Mouse (Mus musculus) G1E (cell line): ENCODE results near the gene Pcsk4. TPM values are rescaled to one million over a fixed set of nuclear protein-coding genes. Genes with fewer than 3 reads are reported as not detected.

Experiments used
- ATAC-seq: 2 replicates; pipeline ENCODE4 v1.8.0; 2016; ENCODE audit warnings: mild to moderate bottlenecking; ENCODE audit not compliant: insufficient number of reproducible peaks, poor library complexity, low FRiP score, severe bottlenecking; ENCODE audit errors: extremely low read depth
- DNase-seq: peaks from one replicate; pipeline ENCODE4 v3.0.0; 2012; ENCODE audit warnings: low spot score
- H3K27me3 ChIP-seq: 2 replicates; pipeline ENCODE4 v1.6.1; 2012; ENCODE audit warnings: mild to moderate bottlenecking, low read length, inconsistent platforms; ENCODE audit not compliant: insufficient read depth
- H3K36me3 ChIP-seq: replicated peaks from 2 replicates; pipeline ENCODE3; 2012; ENCODE audit warnings: mild to moderate bottlenecking, inconsistent platforms
- H3K4me1 ChIP-seq: 2 replicates; pipeline ENCODE4 v1.6.1; 2012; ENCODE audit warnings: low read depth, low read length, inconsistent platforms, mixed read lengths; ENCODE audit not compliant: insufficient read depth
- H3K4me3 ChIP-seq: 2 replicates; pipeline ENCODE4 v1.5.1; 2012; ENCODE audit warnings: low read depth, mild to moderate bottlenecking, inconsistent platforms, low read length, moderate library complexity, mixed read lengths
- H3K9me3 ChIP-seq: replicated peaks from 2 replicates; pipeline ENCODE4 v1.6.1; 2012; ENCODE audit warnings: inconsistent platforms
- CTCF ChIP-seq: IDR thresholded peaks from 2 replicates; pipeline ENCODE4 v1.5.1; 2012; ENCODE audit warnings: low read depth, low read length, inconsistent platforms, mixed read lengths
- GATA1 ChIP-seq: IDR thresholded peaks from 2 replicates; pipeline ENCODE4 v1.6.1; 2012; ENCODE audit warnings: borderline replicate concordance, low read length, inconsistent platforms, mixed read lengths
- GATA2 ChIP-seq: IDR thresholded peaks from 2 replicates; pipeline ENCODE4 v1.6.1; 2012; ENCODE audit warnings: low read depth, low read length, inconsistent platforms, borderline replicate concordance
- POLR2AphosphoS5 ChIP-seq: IDR thresholded peaks from 2 replicates; pipeline ENCODE4 v1.6.1; 2012; ENCODE audit warnings: low read depth, low read length, inconsistent platforms; ENCODE audit not compliant: insufficient replicate concordance
- TAL1 ChIP-seq: conservative IDR thresholded peaks from 2 replicates; pipeline ENCODE4 v1.6.1; 2012; ENCODE audit warnings: low read depth, low read length, inconsistent platforms, mixed read lengths
- polyA plus RNA-seq: library from polyadenylated mRNA; stranded (reverse); fragments of >175 nt; gene quantifications from 2 replicates; pipeline ENCODE4 v1.2.3, GENCODE M21; 2012
- total RNA-seq, 2 experiments: library from RNA; stranded (forward) in 1 of 2; stranded (reverse) in 1 of 2; fragments of 200-1000 nt in 1 of 2; fragments of >200 nt in 1 of 2; fragmentation: Nextera tagmentation in 1 of 2; gene quantifications; 2 replicates each; pipeline ENCODE4 v1.2.3; 2014 to 2017

Gene Pcsk4
- total and polyA plus RNA-seq, 3 experiments, result 0.87 to 12.4 (median 6.7) TPM

- no peak for DNase-seq
- H3K4me1 ChIP-seq, result peaks cover 23% of the 10 kb centered on the region
- H3K36me3 ChIP-seq, result no peaks in the 10 kb centered on the region
- no peak overlapping the region for H3K4me3 ChIP-seq
- peaks cover 92% of the 10 kb centered on the region for H3K27me3 ChIP-seq
- no peak for ATAC-seq
- TF ChIP-seq GATA1 (no peak), POLR2AphosphoS5 (no peak), GATA2 (no peak), TAL1 (no peak), CTCF (no peak)
- H3K9me3 ChIP-seq, result no peaks in the 10 kb centered on the region
Observed at GRCm38 (mm10) chr10:80302082-80302355, 27.3 kb downstream of the Pcsk4 start.

DNA sequence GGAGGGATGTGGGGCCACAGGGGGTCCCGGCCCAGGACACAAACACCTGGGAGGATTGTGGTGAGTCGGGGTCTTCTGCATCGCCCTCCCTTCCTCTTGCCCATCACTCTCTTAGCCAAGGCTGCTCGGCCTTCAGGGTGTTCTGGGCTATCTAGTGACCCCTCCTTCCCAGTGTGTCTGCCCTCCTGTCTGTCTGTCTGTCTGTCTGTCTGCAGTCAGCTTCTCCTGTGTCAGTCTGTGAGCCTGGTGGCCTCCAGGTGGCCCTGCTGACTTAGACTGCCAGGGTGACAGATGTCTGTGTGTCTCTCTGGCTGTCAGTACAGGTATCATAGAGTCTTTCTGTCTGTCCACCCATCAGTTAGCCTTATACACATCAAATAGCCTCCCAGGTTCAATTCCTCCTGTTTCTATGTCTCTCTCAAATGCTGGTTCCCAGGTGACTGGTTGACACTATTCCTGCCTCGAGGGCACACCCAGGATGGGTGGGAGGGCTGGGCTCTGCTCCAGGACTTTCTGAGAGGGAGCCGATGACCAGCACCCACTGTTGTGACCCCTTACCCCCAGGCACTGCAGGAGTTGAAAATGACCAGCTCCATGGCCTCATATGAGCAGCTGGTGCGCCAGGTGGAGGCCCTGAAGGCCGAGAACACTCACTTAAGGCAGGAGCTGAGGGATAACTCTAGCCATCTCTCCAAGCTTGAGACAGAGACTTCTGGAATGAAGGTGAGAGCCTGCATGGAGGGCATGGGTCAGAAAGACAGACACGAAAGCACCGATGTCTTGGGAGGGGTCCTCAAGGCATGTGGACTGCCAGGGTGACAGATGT lies 27.8 kb downstream of the Pcsk4 start:
- no peak overlapping the region for H3K4me3 ChIP-seq
- H3K36me3 ChIP-seq, result no peaks in the 10 kb centered on the region
- no peak for TF ChIP-seq TAL1
- TF ChIP-seq POLR2AphosphoS5, result no peak
- no peak for TF ChIP-seq GATA1
- TF ChIP-seq GATA2, result no peak
- TF ChIP-seq CTCF, result no peak
- peaks cover 92% of the 10 kb centered on the region for H3K27me3 ChIP-seq
- DNase-seq (no peak), ATAC-seq (no peak)
- peaks cover 29% of the 10 kb centered on the region for H3K4me1 ChIP-seq
- no peaks in the 10 kb centered on the region for H3K9me3 ChIP-seq

DNA sequence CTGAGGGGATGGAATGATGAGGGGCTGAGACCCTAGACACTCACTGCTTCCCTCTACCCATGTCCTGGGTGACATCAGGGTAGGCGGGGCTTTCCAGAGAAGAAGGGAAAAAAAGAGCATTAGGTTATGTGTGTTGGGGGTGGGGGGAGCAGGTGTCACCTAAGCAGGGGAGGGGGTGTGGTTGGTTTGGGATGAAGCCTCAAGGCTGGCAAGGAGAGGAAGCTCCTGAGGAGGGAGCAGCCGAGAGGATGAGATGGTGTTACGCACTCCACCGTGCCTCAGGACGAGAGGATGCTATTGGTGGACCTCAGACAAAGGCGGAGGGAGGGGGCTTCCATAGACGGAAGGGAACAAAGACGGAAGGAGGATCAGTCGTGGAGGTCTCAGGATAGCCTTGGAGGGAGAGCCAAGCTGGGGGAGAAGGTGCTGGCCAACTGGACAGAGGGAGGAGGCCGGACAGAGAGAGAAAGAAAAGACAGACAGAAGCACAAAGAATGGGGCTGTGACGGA lies 28.6 kb downstream of the Pcsk4 start:
- no peaks in the 10 kb centered on the region for H3K9me3 ChIP-seq
- peaks cover 86% of the 10 kb centered on the region for H3K27me3 ChIP-seq
- TF ChIP-seq POLR2AphosphoS5, result no peak
- DNase-seq (no peak), ATAC-seq (no peak)
- H3K36me3 ChIP-seq, result no peaks in the 10 kb centered on the region
- no peak overlapping the region for H3K4me3 ChIP-seq
- peaks cover 36% of the 10 kb centered on the region for H3K4me1 ChIP-seq

GRCm38 (mm10) chr10:80299824-80300223 lies 29.5 kb downstream of the Pcsk4 start:
- H3K27me3 ChIP-seq, result peaks cover 77% of the 10 kb centered on the region
- no peaks in the 10 kb centered on the region for H3K9me3 ChIP-seq
- DNase-seq, result no peak
- no peak for TF ChIP-seq GATA2
- ATAC-seq, result no peak
- H3K4me3 ChIP-seq, result no peak overlapping the region
- H3K36me3 ChIP-seq, result peaks cover 8% of the 10 kb centered on the region
- H3K4me1 ChIP-seq, result peaks cover 42% of the 10 kb centered on the region

GRCm38 (mm10) chr10:80299301-80299700 lies 30.0 kb downstream of the Pcsk4 start:
- Histone ChIP-seq H3K36me3 (peaks cover 13% of the 10 kb centered on the region), H3K9me3 (no peaks in the 10 kb centered on the region), H3K4me3 (no peak overlapping the region), H3K4me1 (peaks cover 42% of the 10 kb centered on the region), H3K27me3 (peaks cover 72% of the 10 kb centered on the region)
- no peak for DNase-seq
- no peak for ATAC-seq
- TF ChIP-seq GATA1 (no peak), CTCF (no peak), TAL1 (no peak), GATA2 (no peak), POLR2AphosphoS5 (no peak)

DNA sequence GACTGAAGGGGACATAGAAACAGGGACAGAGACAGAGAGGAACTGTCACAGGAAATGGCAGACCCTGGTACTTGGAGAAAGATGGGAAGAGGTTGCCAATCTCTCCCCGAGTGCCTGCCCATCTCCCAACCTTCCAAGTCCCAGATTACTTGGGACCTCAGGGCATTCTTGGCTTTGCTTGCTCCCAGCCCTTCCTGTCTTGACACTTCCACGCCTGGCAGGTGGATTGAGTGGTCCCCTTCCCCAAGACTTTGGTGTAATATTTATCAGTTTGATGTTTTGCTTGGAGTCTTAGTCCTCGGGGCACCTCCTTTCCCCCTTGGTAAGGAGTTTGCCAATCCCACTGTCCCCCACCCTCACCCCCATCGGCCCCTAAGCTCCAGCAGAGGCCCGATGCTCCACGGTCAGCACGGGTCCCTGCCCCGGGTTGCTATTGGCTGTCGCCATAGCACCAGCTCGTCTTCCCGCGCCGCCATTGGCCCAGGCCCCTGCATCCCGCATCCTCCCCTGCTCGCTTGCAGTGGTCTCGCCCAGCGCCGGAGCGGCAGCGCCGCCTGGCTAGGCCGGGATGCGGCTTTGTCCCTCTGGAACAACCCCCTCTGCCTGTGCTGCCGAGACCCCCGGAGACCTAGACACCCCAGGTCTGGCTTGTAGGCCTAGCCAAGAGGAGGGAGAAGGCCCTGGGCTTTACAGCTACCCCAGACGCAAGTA lies 30.6 kb downstream of the Pcsk4 start:
- Histone ChIP-seq H3K9me3 (no peaks in the 10 kb centered on the region), H3K36me3 (peaks cover 19% of the 10 kb centered on the region), H3K4me1 (peaks cover 47% of the 10 kb centered on the region), H3K27me3 (peaks cover 69% of the 10 kb centered on the region), H3K4me3 (no peak overlapping the region)
- ATAC-seq (no peak), DNase-seq (no peak)
- TF ChIP-seq GATA2, result no peak
